Mouse (Mus musculus): ENCODE measurements at regions not wholly inside any gene's neighbourhood (a gene's known extent, or its start where the extent isn't known, plus 50 kb on each side); places are given as distances from the start of the nearest gene placed in this dataset.

DNA sequence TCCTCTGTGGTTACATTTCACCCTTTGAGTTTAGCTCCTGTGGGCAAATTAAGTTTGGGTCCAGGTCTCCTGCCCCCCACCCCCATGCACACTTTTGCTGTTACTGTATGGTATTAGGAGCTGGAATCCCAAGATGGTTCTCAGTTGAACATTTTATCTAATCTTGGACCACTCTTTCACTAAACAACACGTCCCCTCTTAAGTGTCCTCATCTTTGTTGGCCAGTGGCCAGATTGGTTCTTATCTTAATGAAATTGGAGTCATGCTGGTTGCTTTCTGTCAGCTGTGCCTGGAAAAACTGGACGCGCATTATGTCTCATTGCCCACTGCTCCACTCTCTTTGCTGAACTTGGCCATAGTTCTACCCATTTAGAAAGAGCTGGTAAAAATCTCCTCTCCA, 391.1 kb upstream of the Pbx1 start:
- no peaks in the 10 kb centered on the region for H3K27me3 ChIP-seq (ENCODE audit: control insufficient read depth, insufficient read depth, low read length)
- H3K4me2 ChIP-seq (replicated peaks; ENCODE audit: low read depth, low read length, severe bottlenecking), result no peak overlapping the region
- no peak overlapping the region for H3K4me3 ChIP-seq (replicated peaks; ENCODE audit: low read length)
- no peak overlapping the region for H3K9ac ChIP-seq (ENCODE audit: low read depth, low read length, severe bottlenecking)
- DNase-seq (ENCODE audit: low spot score) (no peak), ATAC-seq (ENCODE audit: low FRiP score, low read depth) (no peak)
- WGBS, result 85% methylated on average over 3 of the region's 3 CpGs
- H3K9me3 ChIP-seq (ENCODE audit: control insufficient read depth, low read length), result no peaks in the 10 kb centered on the region
- H3K27ac ChIP-seq (replicated peaks; ENCODE audit: low read depth, low read length), result no peak overlapping the region
- H3K36me3 ChIP-seq (ENCODE audit: control insufficient read depth, insufficient read depth, low read length), result no peaks in the 10 kb centered on the region
- no peak for TF ChIP-seq POLR2A (IDR thresholded peaks at IDR 0.05; ENCODE audit: borderline replicate concordance, extremely low read depth, insufficient read depth, insufficient read length)
- H3K4me1 ChIP-seq (ENCODE audit: control insufficient read depth, insufficient read depth, low read length), result no peaks in the 10 kb centered on the region

DNA sequence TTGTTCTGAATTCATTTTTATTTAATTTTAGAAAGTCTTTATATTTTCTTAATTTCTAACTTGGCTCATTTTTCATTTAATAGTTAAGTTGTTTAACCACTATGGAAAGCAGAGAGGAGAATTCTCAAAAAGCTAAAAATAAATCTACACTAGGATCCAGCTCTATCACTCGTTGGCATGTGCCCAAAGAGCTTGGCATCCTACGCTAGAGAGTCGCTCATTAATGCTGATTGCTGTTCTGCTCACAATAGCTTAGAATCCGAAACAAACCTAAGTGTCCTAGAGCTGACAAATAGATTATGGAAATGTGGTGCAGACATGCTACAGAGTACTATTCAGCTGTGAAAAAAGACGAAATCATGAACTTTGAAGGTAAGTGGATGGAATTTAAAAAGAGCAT, 386.3 kb upstream of the Pbx1 start:
- H3K9me3 ChIP-seq (ENCODE audit: control insufficient read depth, low read length), result no peaks in the 10 kb centered on the region
- whole genome bisulfite sequencing, result 87% methylated on average over 5 of the region's 5 CpGs

DNA sequence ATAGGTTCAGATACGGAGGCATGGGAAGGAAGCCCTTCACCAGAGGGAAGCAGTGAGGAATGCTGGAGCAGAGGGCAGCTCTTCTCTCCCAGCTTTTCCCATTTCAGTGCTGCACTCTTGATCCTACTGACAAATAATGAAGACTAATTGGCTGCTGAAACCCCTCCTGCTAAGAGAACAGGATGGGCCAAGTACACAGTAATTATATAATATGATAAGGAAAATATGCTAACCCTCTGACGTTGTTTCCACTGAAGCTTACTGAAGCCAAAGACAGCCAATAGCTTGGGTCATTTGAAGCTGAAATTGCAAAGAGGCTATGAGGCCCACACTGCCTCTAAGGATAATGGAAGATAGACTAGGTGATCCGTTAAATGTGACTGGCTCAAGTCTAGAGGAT, 375.0 kb upstream of the Pbx1 start:
- H3K27me3 ChIP-seq (ENCODE audit: control insufficient read depth, insufficient read depth, low read length), result no peaks in the 10 kb centered on the region
- no peak for DNase-seq (ENCODE audit: low spot score)
- no peak overlapping the region for H3K4me2 ChIP-seq (replicated peaks; ENCODE audit: low read depth, low read length, severe bottlenecking)
- 59% methylated on average over 3 of the region's 3 CpGs for WGBS
- H3K27ac ChIP-seq (replicated peaks; ENCODE audit: low read depth, low read length), result no peak overlapping the region
- no peak for TF ChIP-seq POLR2A (IDR thresholded peaks at IDR 0.05; ENCODE audit: borderline replicate concordance, extremely low read depth, insufficient read depth, insufficient read length)
- H3K36me3 ChIP-seq (ENCODE audit: control insufficient read depth, insufficient read depth, low read length), result no peaks in the 10 kb centered on the region
- H3K4me1 ChIP-seq (ENCODE audit: control insufficient read depth, insufficient read depth, low read length), result no peaks in the 10 kb centered on the region
- no peaks in the 10 kb centered on the region for H3K9me3 ChIP-seq (ENCODE audit: control insufficient read depth, low read length)
- no peak for ATAC-seq (ENCODE audit: low FRiP score, low read depth)
- no peak overlapping the region for H3K4me3 ChIP-seq (replicated peaks; ENCODE audit: low read length)
- no peak overlapping the region for H3K9ac ChIP-seq (ENCODE audit: low read depth, low read length, severe bottlenecking)

More for the DNA sequence above, 386.3 kb upstream of the Pbx1 start:
- H3K4me3 ChIP-seq (replicated peaks; ENCODE audit: low read length), result no peak overlapping the region
- H3K9ac ChIP-seq (ENCODE audit: low read depth, low read length, severe bottlenecking), result no peak overlapping the region
- H3K36me3 ChIP-seq (ENCODE audit: control insufficient read depth, insufficient read depth, low read length), result no peaks in the 10 kb centered on the region
- ATAC-seq (ENCODE audit: low FRiP score, low read depth) (no peak), DNase-seq (ENCODE audit: low spot score) (no peak)
- H3K27me3 ChIP-seq (ENCODE audit: control insufficient read depth, insufficient read depth, low read length), result no peaks in the 10 kb centered on the region
- no peak for TF ChIP-seq POLR2A (IDR thresholded peaks at IDR 0.05; ENCODE audit: borderline replicate concordance, extremely low read depth, insufficient read depth, insufficient read length)
- H3K4me1 ChIP-seq (ENCODE audit: control insufficient read depth, insufficient read depth, low read length), result no peaks in the 10 kb centered on the region
- no peak overlapping the region for H3K4me2 ChIP-seq (replicated peaks; ENCODE audit: low read depth, low read length, severe bottlenecking)
- H3K27ac ChIP-seq (replicated peaks; ENCODE audit: low read depth, low read length), result no peak overlapping the region

DNA sequence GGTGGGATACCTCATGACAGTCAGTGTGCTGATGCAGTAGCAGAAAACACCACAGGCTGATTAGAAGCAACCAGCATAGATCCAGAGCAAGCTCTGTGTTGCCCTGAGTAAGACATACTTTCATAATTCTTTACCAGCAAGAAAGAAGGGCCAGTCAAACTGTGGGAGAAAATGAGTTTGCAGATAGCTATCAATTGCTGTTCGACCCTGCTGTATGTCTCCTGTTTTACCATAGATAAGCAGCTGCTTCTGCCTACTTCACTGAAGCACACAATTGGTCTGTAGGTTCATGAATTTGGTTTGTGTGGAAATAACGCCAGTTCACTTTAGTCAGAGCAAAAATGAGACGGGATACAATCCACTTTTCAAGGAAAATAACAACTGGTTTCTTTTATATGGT, 373.4 kb upstream of the Pbx1 start:
- Histone ChIP-seq H3K4me2 (replicated peaks; ENCODE audit: low read depth, low read length, severe bottlenecking) (no peak overlapping the region), H3K9ac (ENCODE audit: low read depth, low read length, severe bottlenecking) (no peak overlapping the region), H3K36me3 (ENCODE audit: control insufficient read depth, insufficient read depth, low read length) (no peaks in the 10 kb centered on the region), H3K27ac (replicated peaks; ENCODE audit: low read depth, low read length) (no peak overlapping the region), H3K9me3 (ENCODE audit: control insufficient read depth, low read length) (no peaks in the 10 kb centered on the region), H3K27me3 (ENCODE audit: control insufficient read depth, insufficient read depth, low read length) (no peaks in the 10 kb centered on the region), H3K4me1 (ENCODE audit: control insufficient read depth, insufficient read depth, low read length) (no peaks in the 10 kb centered on the region), H3K4me3 (replicated peaks; ENCODE audit: low read length) (no peak overlapping the region)
- DNase-seq (ENCODE audit: low spot score), result no peak
- no peak for TF ChIP-seq POLR2A (IDR thresholded peaks at IDR 0.05; ENCODE audit: borderline replicate concordance, extremely low read depth, insufficient read depth, insufficient read length)
- no peak for ATAC-seq (ENCODE audit: low FRiP score, low read depth)
- WGBS, result 66% methylated on average over 3 of the region's 3 CpGs

DNA sequence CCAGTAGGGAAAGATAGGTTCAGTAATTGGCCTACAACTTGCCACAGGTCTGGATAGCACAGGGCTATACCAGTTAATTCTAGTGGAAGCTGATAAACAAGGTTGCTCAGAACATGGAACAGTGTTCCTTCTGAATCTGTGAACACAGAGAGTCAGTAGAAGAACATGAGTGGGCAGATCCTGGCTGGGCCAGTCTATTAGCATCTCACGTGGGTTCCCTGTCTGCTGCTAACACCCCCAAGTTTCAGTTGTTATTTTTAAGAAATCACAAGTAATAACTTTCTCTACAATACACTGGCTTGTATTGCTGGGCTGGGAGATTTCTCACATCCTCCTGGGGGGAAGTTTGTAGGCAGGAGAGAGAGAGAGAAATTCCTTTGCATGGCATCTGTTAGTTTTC, 369.0 kb upstream of the Pbx1 start:
- ATAC-seq (ENCODE audit: low FRiP score, low read depth) (no peak), DNase-seq (ENCODE audit: low spot score) (no peak)
- no peak overlapping the region for H3K9ac ChIP-seq (ENCODE audit: low read depth, low read length, severe bottlenecking)
- WGBS, result 78% methylated on average over 1 of the region's 1 CpGs
- H3K4me3 ChIP-seq (replicated peaks; ENCODE audit: low read length), result no peak overlapping the region
- TF ChIP-seq POLR2A (IDR thresholded peaks at IDR 0.05; ENCODE audit: borderline replicate concordance, extremely low read depth, insufficient read depth, insufficient read length), result no peak
- no peaks in the 10 kb centered on the region for H3K36me3 ChIP-seq (ENCODE audit: control insufficient read depth, insufficient read depth, low read length)
- H3K27me3 ChIP-seq (ENCODE audit: control insufficient read depth, insufficient read depth, low read length), result no peaks in the 10 kb centered on the region
- H3K4me1 ChIP-seq (ENCODE audit: control insufficient read depth, insufficient read depth, low read length), result no peaks in the 10 kb centered on the region
- no peak overlapping the region for H3K4me2 ChIP-seq (replicated peaks; ENCODE audit: low read depth, low read length, severe bottlenecking)
- no peaks in the 10 kb centered on the region for H3K9me3 ChIP-seq (ENCODE audit: control insufficient read depth, low read length)
- no peak overlapping the region for H3K27ac ChIP-seq (replicated peaks; ENCODE audit: low read depth, low read length)

DNA sequence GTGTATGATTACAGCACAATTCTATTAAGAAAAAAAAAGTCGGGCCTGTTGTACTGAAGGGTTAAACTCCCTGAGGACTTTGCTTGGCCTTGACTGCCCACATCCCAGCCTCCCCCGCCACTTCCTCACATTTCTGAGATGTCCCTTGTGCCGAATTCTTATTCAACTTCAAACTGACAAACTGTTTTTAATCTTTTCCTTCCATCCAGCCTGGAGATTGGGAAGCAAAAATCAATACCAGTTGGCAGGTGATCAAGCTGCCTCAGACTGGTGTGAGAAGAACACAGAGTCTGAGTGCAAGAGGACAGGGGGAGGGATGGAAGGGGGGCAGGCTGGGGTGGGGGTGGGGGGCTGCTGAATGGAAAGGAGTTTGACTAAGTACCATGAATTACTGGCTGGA, 354.7 kb upstream of the Pbx1 start:
- Histone ChIP-seq H3K4me1 (ENCODE audit: control insufficient read depth, insufficient read depth, low read length) (0 out of 2 replicates have a peak, but pooled peaks cover 4% of the 10 kb centered on the region), H3K27me3 (ENCODE audit: control insufficient read depth, insufficient read depth, low read length) (no peaks in the 10 kb centered on the region), H3K36me3 (ENCODE audit: control insufficient read depth, insufficient read depth, low read length) (no peaks in the 10 kb centered on the region), H3K27ac (replicated peaks; ENCODE audit: low read depth, low read length) (no peak overlapping the region), H3K9ac (ENCODE audit: low read depth, low read length, severe bottlenecking) (no peak overlapping the region), H3K4me3 (replicated peaks; ENCODE audit: low read length) (no peak overlapping the region), H3K9me3 (ENCODE audit: control insufficient read depth, low read length) (no peaks in the 10 kb centered on the region), H3K4me2 (replicated peaks; ENCODE audit: low read depth, low read length, severe bottlenecking) (no peak overlapping the region)
- ATAC-seq (ENCODE audit: low FRiP score, low read depth) (no peak), DNase-seq (ENCODE audit: low spot score) (peak; percentile 37)
- 30% methylated on average over 3 of the region's 3 CpGs for WGBS
- no peak for TF ChIP-seq POLR2A (IDR thresholded peaks at IDR 0.05; ENCODE audit: borderline replicate concordance, extremely low read depth, insufficient read depth, insufficient read length)
